Mouse (Mus musculus) naive thymus-derived CD4-positive, alpha-beta T cell, adult 2 months (primary cell): Measurements from ENCODE around the gene Btbd9.

Experiments
- DNase-seq: peaks from one replicate; pipeline ENCODE4 v3.0.0-alpha.2; 2011; ENCODE audit warnings: low read depth

The Btbd9 gene

DNA sequence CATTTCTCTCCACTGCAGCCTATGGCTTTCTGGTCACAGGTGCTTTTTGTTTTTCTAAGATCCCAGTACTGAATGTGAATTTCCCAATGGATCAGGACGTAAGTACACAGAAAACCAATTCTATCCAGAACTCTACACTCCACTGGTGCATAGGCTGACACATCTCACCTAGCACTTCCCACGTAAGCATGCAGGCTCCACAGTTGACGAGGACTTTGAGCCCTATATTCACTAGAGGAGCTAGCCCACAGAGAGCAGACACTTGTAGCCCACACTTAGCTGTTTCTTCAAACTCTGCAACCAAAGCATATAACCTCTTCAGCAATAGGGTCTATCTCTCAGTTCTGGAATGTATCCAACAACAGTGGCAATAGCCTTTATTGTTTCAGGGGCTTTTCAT lies 19.8 kb downstream of the Btbd9 start:
- no peak for DNase-seq

DNA sequence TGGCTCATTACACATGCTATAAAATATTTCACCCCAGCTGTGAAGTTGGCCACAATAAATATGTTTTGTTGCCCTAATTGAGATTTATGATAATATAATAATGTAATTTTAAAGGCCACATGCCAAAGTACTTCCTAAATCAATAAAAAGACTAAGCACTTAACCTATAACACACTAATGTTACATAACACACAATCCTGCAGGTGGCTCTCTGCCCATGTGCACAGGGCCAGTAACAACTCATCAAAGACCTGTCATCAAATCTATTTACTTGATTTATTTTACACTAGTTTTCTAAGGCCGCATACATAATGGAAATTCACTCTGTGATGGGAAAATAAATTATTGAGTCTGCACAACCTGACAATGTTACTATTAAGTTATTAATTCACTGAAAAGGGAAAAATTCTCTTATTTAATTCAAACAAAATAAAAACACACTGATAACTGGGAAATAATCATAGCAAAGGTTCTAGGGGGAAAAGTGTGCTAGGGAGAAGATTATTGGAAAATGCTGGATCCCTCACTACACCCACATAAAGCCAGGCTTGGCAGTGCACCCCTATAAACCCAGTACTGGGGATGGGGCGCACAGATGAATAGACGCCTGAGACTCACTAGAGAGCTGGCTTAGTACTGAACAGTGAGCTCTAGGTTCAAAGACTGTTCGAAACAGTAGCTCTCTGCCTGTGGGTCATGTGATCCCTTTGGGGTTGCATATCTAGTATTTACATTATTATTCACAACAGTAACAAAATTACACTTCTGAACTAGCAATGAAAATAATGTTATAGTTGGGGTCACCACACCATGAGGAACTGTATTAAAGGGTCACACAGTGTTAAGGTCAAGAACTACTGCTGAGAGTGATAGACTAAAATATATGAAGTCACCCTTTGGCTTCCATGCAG lies 23.0 kb downstream of the Btbd9 start:
- no peak for DNase-seq

DNA sequence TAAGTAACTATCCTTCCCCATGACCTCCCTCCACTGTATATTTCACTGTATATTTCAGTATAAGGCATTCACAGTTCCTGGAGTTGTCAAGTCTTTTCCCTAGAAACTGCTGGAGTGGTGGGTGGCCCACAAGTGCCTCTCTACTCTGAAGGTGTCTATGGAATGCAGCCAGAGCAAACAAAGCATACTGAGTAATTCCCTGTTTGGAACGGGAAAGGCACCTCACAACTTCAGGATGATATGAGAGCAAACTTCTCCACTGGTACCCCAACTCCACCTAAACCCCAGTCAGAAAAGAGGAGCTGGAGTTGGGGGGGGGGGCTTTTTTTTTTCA lies 25.5 kb downstream of the Btbd9 start:
- DNase-seq: no peak

DNA sequence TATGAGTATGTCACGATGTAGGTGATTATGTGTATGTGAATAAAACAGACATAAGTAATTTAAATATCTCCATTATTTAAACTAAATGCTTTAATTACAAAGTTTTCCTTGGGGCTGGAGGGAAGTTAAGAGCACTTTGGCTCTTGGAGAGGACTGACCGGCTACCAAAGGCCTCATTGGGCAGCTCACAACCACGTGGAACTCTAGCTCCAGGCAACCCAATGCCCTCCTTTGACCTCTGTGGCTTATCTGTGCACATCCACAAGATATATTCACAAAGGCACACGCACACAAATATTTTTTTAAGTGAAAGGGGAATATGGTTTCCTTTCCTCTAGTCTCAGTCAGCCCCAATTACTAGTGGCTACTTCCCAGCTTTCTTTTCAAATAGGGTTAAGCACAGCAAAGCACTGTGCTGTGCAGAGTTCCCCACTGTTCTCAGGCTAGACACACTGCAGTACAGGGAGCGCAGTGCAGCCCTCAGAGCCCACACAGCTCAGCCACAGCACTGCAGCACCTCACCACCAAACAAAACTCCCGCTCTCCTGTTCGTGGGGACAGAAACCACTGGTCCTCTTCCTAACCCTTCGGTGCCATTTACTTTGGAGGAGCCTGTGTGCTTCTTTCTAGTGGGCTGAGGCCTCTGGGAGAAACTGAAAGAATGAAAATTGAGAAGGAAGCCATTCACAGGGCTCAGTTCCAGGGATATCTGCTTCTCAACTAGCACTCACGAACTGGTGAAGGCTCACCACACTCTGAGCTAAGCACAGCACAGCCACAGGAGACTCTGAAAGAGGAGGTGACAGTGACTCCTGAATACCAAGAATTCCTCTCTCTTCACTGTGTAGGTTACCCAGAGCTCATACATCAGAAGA lies 26.2 kb downstream of the Btbd9 start:
- no peak for DNase-seq

DNA sequence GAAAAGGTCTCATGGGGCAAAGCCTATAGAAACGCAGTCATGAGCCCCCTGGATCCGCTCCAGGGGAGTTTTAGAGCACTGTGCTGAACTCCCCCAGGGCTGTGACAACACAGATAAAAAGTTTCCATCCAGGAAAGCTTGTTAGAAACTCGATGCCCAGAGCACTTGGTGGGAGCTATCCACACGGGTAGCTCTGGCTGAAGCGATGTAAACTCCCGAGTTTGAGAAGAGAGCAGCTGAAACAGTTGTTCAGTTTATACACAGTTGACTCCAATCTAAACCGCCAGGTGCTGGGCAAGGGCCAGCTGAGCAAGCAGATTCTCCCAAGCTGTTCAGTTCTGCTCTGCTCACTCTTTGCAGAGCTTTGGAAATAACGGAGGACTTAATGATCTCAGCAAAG lies 37.2 kb downstream of the Btbd9 start:
- DNase-seq: no peak

DNA sequence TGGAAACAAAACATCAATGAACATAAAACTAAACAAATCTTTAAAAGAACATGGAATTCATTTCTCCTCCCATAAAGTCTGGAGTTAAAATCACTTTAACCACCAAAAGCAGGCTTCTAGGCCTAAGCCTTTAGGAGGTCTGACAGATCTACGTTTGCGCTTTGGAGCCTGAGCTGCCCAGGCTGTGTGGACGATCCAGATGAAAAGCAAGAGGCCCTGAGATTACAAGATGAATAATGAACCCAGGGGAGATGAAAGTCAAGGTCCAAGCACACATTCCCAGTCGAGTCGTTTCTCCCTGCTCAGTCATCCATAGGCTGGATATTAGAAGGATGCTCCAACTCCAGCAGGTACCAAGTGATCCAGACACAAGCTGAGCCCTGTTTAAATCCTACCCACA lies 39.6 kb downstream of the Btbd9 start:
- DNase-seq: no peak

DNA sequence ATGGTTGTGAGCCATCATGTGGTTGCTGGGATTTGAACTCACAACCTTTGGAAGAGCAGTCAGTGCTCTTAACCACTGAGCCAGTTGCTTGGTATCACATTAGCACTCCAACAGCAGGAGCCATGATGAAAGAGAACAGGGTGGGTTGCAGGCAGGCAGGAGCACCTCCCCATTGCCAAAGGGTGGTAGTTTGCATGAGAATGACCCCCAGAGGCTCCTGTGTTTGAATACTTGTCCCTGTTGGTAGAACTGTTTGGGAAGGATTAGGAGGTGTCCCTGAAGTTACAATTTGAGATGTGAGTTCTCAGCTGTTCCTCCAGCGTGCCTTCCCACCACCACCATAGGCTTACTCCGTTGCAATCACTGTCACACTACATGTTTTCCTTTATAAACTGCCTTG lies 43.2 kb downstream of the Btbd9 start:
- DNase-seq: no peak

DNA sequence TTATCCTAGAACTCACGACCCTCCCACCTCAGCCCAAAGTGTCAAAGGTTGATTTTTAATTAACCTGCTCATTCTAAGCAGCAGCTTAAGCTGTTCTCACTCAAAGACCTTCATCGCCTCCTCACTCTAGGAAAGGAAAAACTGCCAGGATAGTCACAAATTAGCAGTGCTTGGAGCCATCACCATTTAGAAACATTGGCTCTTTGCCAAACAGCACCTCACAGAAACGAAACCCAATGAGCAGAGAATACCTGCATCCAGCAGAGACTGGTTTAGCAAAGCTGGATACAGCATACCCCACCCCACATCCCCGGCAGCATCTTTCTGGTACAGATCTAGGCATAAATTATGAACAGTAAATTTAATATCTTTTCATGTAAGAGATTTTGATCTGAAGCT lies 45.7 kb downstream of the Btbd9 start:
- DNase-seq: no peak

DNA sequence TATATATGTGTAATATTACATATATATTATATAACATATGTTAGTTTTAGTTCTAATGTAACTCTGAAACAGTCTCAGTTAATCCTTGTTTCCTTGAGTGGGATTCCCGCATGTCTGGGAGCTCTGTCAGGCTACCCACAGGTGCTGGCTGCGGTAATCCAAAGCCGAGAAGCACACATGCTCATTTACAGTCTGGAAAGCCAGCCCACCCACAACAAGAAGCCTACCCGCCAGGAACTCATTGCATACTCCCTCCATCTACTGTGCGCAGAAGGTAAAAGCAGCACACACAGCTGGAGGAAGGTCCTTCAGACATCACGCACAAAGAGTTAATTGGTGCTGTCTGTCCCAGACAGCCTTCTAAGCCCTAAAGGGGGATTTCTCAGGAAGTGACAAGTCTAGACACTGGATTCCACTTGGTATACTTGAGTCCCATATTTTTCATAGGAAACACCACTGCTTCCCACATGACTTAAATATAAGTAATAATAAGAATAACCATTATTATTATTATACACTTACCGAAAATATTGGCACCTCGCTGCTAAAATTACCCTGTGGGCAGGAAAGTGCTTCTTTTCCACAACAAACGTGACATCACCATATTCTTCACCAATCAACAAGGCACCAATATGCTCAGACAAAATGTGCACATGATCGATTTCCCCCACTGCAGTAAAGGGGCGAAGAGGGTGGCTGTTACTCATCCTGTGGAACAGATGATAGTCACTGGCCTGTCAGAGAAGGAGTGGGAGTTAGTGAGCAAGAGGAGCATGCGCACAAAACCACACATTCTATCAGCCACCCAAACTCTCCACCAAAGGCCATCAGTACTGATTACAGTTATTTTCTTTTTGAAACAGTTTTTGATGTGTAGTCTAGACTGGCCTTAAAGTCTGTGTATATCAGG lies 46.4 kb downstream of the Btbd9 start:
- DNase-seq: no peak

DNA sequence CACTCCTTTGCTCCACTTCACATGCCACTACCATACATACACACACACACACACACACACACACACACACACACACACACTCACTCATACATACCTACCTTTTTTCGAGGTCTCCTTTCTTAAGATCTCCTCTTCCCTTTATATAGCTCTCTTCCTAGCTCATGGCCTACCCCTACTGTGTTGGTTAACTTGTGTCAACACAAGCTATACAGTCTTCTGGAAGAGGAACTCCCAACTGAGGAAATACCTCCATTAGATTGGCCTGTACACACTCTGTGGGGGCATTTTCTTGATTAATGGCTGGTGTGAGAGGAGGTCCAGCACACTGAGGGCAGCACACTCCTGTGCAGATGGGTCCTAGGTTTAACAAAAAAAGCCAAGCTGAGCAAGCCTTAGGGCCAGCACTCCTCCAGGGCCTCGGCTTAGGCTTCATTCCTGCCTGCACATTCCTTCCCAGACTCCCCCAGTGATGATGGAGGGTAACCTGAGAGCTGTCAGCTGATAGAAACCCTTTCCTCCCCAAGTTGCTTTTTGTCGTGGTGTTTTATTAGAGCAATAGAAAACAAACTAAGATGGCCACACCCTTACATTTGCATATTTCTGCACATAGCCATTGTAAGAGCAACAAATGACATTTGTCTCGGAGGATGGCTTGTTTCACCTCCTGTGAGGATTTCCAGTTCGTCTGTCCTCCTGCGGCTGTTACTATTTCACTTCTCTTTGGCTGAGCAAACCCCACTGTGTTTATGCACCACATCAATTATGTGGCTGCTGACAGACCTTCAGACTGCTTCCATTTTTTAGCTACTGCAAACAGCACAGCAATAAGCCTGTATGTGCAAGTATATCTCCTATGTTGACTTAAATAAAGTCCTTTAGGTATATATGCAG lies 50.6 kb downstream of the Btbd9 start:
- DNase-seq: no peak

DNA sequence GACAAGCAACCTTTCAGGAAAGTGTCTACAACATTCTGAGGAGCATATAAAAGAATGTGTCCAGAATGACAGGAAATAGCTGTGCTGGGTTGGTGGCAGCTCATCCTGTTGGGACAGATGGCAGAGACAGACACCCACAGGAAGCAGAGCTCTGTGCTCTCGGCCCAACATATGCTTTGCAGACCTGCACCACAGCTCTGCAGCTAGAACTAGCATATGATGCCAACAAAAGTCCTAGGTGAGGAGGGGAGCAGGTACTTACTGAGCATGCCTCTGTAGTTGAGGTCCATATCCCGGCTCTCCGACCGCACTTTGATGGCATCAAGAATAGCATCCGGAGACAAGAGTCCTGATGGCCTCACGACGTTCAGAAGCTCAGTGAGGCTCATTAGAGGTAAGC lies 51.8 kb downstream of the Btbd9 start:
- DNase-seq: peak; percentile 19

DNA sequence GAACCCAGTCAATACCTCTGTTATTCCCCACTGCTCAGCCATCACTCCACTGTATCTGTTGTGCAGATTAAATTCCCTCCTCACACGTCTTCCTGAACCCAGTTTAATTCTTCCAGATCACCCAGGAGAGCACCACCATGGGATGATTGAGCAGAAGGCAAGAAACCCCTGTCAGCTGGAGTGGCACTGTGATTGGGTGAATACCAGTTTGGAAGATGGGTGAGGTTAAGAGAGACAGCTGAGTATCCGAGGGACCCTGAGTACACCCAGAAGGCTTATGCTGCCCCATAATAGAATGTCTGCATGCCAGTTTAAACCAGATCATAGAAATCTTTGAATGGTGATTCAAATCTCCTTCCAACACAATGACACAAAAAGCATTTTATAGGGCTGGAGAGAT lies 52.5 kb downstream of the Btbd9 start:
- DNase-seq: no peak

DNA sequence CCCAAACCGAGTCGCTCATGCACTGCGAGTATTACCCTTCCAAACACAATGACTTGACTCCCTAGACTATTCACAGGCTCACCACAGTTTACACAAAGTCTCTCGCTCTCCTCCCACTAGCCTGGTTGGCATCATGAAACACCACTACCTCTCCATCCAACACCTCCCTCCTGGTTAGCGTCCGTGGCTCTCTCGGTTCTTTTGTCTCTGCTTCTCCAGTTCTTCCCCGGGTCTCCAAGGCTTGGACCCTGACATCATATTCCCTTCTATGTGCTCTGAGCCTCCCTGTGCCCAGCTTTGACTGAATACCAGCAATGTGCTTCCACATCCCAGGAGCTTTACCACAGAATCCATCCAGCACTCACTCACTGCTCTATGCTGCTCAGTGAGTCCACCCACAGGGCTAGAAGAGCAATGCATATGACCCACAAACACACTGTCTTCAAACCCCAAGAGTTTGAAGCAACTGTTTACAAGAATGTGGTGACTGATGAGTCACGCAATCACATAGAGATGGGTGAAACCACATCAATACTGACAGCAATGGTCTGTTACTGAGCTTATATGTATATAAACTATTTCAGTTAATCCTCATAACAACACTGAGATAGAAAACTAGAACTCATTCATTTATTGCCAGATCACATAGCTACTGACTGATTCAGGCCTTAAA lies 53.7 kb downstream of the Btbd9 start:
- DNase-seq: no peak

DNA sequence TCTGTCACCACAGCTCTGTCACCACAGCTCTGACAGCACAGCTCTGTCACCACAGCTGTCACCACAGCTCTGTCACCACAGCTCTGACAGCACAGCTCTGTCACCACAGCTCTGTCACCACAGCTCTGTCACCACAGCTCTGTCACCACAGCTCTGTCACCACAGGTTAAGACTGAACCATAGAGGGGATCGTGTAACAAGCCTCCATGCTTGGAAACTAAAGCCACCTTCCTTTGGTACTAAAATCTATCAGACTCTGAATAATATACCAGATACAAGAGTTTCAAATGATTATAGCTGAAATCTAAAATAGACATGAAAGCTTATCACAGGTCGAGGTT lies 57.1 kb downstream of the Btbd9 start:
- peak; percentile 15 for DNase-seq

DNA sequence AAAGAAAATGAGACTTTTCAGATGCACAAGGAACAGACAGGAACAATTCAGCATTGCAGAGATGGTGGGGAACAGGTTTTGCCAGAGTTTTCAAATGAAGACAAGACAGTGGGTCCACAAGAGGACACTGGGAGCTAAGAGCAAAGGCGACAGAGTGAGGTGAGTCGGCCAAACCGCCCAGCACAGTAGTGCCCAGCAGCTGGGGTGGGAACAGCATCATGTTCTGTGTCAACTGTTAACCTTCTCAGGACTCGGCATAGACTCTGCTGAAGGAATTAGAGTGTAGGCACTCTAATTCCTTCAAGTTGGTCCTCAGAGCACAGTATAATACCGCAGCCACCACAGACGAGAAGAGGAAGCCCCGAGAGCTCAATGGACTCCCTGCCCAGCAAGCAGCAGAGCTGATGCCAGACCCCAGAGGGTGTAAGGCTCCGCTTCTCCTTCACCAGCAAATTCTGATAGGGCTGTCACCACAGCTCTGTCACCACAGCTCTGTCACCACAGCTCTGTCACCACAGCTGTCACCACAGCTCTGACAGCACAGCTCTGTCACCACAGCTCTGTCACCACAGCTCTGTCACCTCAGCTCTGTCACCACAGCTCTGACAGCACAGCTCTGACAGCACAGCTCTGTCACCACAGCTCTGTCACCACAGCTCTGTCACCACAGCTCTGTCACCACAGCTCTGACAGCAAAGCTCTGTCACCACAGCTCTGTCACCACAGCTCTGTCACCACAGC lies 57.7 kb downstream of the Btbd9 start:
- peak; percentile 39 for DNase-seq

DNA sequence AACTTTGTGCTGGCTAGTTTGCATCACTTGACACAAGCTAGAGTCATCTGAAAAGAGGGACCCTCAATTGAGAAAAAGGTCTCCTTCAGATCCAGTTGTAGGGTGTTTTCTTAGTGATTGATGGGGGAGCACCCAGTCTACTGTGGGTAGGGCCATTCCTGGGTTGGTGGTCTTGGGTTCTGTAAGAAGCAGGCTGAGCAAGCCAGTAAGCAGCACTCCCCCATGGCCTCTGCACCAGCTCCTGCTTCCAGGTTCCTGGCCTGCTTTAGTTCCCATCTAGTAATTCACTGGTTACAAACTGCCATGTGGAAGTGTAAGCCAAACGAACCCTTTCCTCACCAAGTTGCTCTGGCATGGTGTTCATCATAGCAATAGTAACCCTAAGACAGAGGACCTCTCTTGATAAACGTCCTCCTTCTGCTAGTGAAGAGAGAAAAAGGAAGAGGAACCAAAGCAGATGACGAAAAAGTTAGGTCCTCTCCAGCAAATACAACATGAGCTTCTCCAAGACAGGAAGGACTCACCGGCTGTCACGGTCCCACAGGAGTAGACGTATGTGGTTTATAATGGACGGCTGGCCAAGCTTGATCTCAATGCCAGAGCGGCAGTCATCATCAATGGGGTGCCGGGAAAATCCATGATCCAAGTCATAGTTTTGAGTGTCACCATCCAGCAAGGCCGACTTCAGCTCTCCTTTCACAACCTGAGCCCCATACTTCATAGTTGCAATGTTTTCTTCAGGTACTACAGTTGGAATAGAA lies 59.5 kb downstream of the Btbd9 start:
- no peak for DNase-seq

DNA sequence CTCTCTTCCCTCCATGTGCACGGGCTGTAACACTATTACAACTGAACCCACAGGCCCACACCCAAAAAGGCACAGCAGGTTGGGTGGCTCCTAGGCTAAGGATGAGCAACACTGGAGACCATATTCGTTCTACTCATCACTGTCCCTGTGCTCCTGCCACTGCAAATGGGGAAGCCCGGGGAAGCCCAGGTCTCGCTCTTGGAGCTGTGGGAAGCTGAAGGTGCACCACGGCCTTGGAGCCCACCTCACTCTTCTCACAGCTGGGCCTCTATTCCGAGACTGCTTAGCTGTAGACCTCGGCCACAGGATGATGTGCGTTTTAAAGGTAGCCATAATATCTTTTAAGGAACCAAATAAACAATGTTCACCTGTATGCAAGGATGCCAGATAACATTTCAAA lies 60.9 kb downstream of the Btbd9 start:
- no peak for DNase-seq

DNA sequence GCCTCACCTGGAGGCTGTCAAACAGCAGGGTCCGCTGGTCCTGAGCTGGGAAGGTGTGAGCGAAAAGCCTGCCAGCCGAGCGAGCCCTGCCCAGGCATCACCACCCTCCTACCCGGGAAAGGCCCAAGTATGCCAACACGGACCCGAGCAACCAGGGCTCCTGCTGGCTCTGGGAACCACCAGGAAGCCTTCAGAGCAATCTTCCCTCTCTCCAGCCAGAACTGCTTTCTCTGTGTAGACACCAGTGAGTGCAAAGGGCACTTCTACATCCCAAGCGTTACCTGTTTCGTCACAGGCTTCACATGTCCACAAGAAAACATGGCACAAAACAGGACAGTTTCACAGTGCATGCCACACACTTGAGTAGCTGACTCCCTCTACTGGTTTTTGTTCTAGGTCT lies 63.3 kb downstream of the Btbd9 start:
- DNase-seq: no peak

DNA sequence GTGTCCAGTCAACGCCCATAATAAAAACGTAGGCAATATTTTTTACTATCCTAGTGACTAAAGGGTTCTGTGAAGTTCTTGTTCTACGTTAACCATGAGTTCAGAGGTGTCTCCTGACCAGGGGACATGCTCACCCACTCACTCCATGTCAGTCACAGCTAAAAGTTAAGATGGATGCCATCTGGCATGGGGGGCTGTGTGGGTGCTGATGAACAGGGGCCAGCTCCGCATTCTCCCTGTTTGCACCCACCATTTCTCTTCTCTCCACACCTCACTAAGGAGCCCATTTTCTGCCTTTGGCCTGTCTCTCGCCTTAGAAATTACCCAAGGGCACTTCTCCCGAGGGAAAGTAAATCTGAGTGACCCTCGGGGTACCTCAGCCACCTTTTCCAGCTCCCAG lies 63.8 kb downstream of the Btbd9 start:
- DNase-seq: no peak
